Mouse (Mus musculus) B cell, adult 67 days (primary cell): ENCODE measurements around the gene Slc1a4. TPM values are rescaled to one million over a fixed set of nuclear protein-coding genes. Genes with fewer than 3 reads are reported as not detected.

Experiments used
- total RNA-seq, 2 experiments: library from RNA; stranded (reverse); gene quantifications; 4 replicates each; pipeline ENCODE4 v1.2.4; 2023

Gene Slc1a4
- total RNA-seq, result under 1 TPM; 0.61 to 0.83 TPM

GRCm38 (mm10) chr11:20332561-20333514 lies at the start of gene Slc1a4:
TSS of gene Slc1a4 (minus strand) at chr11:20332713.

Other genes starting within 250 kb of the Slc1a4 start
- gene Actr2, start 219.8 kb downstream of the Slc1a4 start, total RNA-seq, result 100 to 1,000 TPM; 322 to 326 TPM
- 10 to 100 TPM; 74.5 to 91.1 TPM for gene Rab1a, start 131.3 kb downstream of the Slc1a4 start, total RNA-seq
- 10 to 100 TPM; 43.2 to 45.6 TPM for gene Cep68, start 83.3 kb downstream of the Slc1a4 start, total RNA-seq
- 10 to 100 TPM; 30.4 to 34.0 TPM for gene Sertad2, start 210.5 kb upstream of the Slc1a4 start, total RNA-seq